Mouse (Mus musculus) embryonic facial prominence, embryonic 11.5 days (tissue): ENCODE measurements around the gene Rnf212b. TPM values are rescaled to one million over a fixed set of nuclear protein-coding genes. Genes with fewer than 3 reads are reported as not detected.

Experiments used
- ATAC-seq: fragments of 200-750 bp; cut with Nextera tagmentation; replicated peaks from 2 replicates; pipeline ENCODE4 v1.8.0; 2017; ENCODE audit warnings: low read depth; ENCODE audit not compliant: insufficient number of reproducible peaks, low FRiP score, low TSS enrichment
- DNase-seq: peaks from one replicate; pipeline ENCODE4 v3.0.0-alpha.2; 2015; ENCODE audit warnings: low spot score
- H3K27ac ChIP-seq: fragments of 300-500 bp; sonication (generic); replicated peaks from 2 replicates; pipeline ENCODE4 v1.5.1; 2014; ENCODE audit warnings: mild to moderate bottlenecking, low read depth, low read length, control low read depth
- H3K27me3 ChIP-seq: fragments of 300-500 bp; sonication (generic); 2 replicates; pipeline ENCODE4 v1.6.1; 2014; ENCODE audit warnings: mild to moderate bottlenecking, low read length, moderate library complexity, mixed read lengths; ENCODE audit not compliant: control insufficient read depth, insufficient read depth
- H3K36me3 ChIP-seq: fragments of 300-500 bp; sonication (generic); replicated peaks from 2 replicates; pipeline ENCODE4 v1.6.1; 2014; ENCODE audit warnings: low read depth, mild to moderate bottlenecking, low read length, moderate library complexity, mixed read lengths; ENCODE audit not compliant: control insufficient read depth, insufficient read depth
- H3K4me1 ChIP-seq: fragments of 300-500 bp; sonication (generic); 2 replicates; pipeline ENCODE4 v1.6.1; 2014; ENCODE audit warnings: low read length, mixed read lengths; ENCODE audit not compliant: control insufficient read depth, insufficient read depth
- H3K4me2 ChIP-seq: fragments of 300-500 bp; sonication (generic); 2 replicates; pipeline ENCODE4 v1.6.1; 2014; ENCODE audit warnings: low read depth, mild to moderate bottlenecking, control low read depth, low read length, moderate library complexity
- H3K4me3 ChIP-seq: fragments of 300-500 bp; sonication (generic); 2 replicates; pipeline ENCODE4 v1.5.1; 2014; ENCODE audit warnings: low read depth, low read length, control low read depth
- H3K9ac ChIP-seq: fragments of 300-500 bp; sonication (generic); replicated peaks from 2 replicates; pipeline ENCODE4 v1.6.1; 2014; ENCODE audit warnings: mild to moderate bottlenecking, control low read depth, low read length
- H3K9me3 ChIP-seq: fragments of 300-500 bp; sonication (generic); replicated peaks from 2 replicates; pipeline ENCODE4 v1.6.1; 2016; ENCODE audit warnings: mild to moderate bottlenecking, low read length, inconsistent platforms, mixed read lengths; ENCODE audit not compliant: control insufficient read depth
- WGBS: fragments of 180-500 bp; shearing (Covaris S2); extraction: QIAGEN DNeasy Blood & Tissue Kit; methylation state at CpG from one replicate; pipeline ENCODE4 v1.1.7; 2014; 5-methylcytosine and 5-hydroxymethylcytosine counted together
- polyA plus RNA-seq: library from polyadenylated mRNA; unstranded; fragments of >200 nt; fragmentation: Nextera tagmentation; extraction: Ambion mirVana; gene quantifications from 2 replicates; pipeline ENCODE4 v1.2.1, GENCODE M21; 2014

The Rnf212b gene
- polyA plus RNA-seq, 1 experiment from 2014 or later = not detected

DNA sequence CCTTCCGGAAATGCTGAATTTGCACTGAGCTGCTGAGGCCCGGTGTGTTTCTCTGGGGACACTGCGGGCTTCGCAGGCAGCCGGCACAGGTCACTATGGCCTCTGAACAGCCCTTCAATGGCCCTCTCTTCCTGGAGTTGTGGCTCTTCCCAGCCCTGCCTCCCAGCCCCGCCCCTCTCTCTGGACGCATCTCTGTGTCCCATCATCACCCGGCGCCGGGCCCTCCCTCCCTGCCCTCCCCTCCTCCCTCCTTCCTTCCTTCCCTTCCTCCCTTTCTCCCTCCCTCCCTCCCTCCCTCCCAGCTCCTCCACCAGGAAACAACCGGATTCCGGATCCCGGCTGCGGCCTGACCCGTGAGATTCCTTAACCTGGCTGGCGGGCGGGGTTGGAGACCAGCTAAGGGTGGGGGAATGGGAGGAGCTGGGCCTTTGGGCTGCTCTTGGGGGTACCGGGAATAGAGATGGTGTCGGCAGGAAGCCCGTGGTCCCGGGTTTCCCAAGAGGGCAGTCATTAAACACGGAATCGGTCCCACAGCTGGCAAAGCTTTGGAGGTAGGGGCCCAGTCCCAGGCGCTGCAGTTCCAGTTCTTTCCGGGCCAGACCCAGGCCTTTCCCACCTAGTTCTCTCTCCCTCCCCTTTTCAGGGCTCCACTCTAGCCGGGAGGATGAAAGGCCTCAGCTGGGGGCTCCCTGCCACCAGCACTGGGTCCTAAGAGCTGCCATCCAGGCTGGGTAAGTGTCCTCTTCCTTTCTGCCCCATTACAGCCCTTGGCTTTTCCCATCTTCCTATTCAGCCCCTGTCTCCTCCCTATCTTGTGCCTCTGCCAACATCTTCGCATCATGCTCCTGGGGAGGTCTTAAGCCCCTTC lies 69.4 kb downstream of the Rnf212b start, which contains the start of the genes Bcl2l2 and Gm20521:
Bcl2l2 (plus strand) TSS at position 224 of the 868 bp plus-strand sequence.
Gm20521 (plus strand) TSS at position 288 of the 868 bp plus-strand sequence.
- H3K9ac ChIP-seq = peak within 1 kb of the TSS; percentile 67
- H3K4me2 ChIP-seq = peak within 1 kb of the TSS; percentile 76
- DNase-seq (peak; percentile 90), ATAC-seq (peak; percentile 78)
- no peaks in the 10 kb centered on the region; the same call in 1 of the 2 replicates for H3K4me1 ChIP-seq
- peak within 1 kb of the TSS; percentile 80 for H3K27ac ChIP-seq
- peak within 1 kb of the TSS; percentile 57 for H3K4me3 ChIP-seq
- 0% methylated on average over 27 of the region's 27 CpGs for WGBS
- H3K36me3 ChIP-seq = no peaks in the 10 kb centered on the region
- H3K27me3 ChIP-seq = no peaks in the 10 kb centered on the region
- H3K9me3 ChIP-seq = no peaks in the 10 kb centered on the region

DNA sequence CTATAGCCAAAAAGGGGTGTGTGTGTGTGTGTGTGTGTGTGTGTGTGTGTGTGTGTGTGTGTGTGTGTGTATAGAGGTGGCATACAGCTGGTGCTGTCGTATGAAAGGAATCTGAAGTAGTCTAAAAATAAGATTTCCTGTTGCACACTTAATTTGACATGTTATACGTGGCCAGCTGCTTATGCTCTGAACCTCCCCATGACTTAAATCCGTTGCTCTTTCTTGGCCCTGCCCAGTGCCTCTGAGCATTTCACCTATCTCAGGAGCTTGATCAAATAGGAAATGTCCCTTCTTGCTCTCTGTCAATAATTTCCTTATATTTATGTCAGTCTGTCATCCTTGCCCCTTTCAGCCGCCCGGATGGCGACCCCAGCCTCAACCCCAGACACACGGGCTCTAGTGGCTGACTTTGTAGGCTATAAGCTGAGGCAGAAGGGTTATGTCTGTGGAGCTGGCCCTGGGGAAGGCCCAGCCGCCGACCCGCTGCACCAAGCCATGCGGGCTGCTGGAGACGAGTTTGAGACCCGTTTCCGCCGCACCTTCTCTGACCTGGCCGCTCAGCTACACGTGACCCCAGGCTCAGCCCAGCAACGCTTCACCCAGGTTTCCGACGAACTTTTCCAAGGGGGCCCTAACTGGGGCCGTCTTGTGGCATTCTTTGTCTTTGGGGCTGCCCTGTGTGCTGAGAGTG lies 70.2 kb downstream of the Rnf212b start:
- ATAC-seq = no peak
- H3K4me3 ChIP-seq = peak overlapping the region; percentile 57
- no peak for DNase-seq

GRCm38 (mm10) chr14:54885309-54885708 lies 71.4 kb downstream of the Rnf212b start:
- 93% methylated on average over 11 of the region's 11 CpGs for WGBS
- Histone ChIP-seq H3K4me2 (no peak overlapping the region), H3K27ac (no peak overlapping the region), H3K36me3 (no peaks in the 10 kb centered on the region), H3K4me1 (no peaks in the 10 kb centered on the region; the same call in 1 of the 2 replicates), H3K9me3 (no peaks in the 10 kb centered on the region), H3K27me3 (no peaks in the 10 kb centered on the region), H3K4me3 (no peak overlapping the region), H3K9ac (no peak overlapping the region)
- DNase-seq (no peak), ATAC-seq (no peak)

More for the DNA sequence above, 70.2 kb downstream of the Rnf212b start:
- Histone ChIP-seq H3K4me2 (peak overlapping the region; percentile 76), H3K9me3 (no peaks in the 10 kb centered on the region), H3K9ac (peak overlapping the region; percentile 67), H3K4me1 (no peaks in the 10 kb centered on the region; the same call in 1 of the 2 replicates), H3K36me3 (no peaks in the 10 kb centered on the region), H3K27me3 (no peaks in the 10 kb centered on the region), H3K27ac (peak overlapping the region; percentile 80; the same call in 1 of the 2 replicates)
- WGBS = 27% methylated on average over 21 of the region's 21 CpGs

DNA sequence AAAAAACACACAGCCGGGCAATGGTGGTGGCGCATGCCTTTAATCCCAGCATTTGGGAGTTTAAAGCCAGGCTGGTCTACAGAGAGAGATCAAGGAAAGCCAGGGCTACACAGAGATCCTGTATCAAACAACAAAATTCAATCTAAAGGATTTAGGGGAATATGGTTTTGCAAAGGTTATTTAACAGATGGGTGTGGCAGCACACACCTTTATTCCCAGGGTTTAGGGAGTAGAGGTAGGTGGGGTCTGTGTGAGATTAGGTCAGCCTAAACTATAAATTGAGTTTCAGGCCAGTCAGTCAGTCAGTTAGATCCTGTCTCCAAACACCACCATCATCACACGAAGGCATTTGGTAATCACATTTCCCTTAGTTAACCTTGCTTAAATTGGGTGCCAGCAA lies 78.3 kb downstream of the Rnf212b start, which contains the start of gene Pabpn1:
Pabpn1 (plus strand) TSS at position 301 of the 400 bp plus-strand sequence.
- DNase-seq (no peak), ATAC-seq (no peak)
- Histone ChIP-seq H3K27ac (peak within 1 kb of the TSS; percentile 41; the same call in 1 of the 2 replicates), H3K4me2 (peak within 1 kb of the TSS; percentile 39), H3K36me3 (peaks cover 5% of the 10 kb centered on the region), H3K4me3 (peak within 1 kb of the TSS; percentile 36), H3K4me1 (no peaks in the 10 kb centered on the region), H3K9ac (peak within 1 kb of the TSS; percentile 25; the same call in 1 of the 2 replicates), H3K27me3 (no peaks in the 10 kb centered on the region), H3K9me3 (no peaks in the 10 kb centered on the region)
- 92% methylated on average over 3 of the region's 3 CpGs for WGBS

- no peaks in the 10 kb centered on the region for H3K4me1 ChIP-seq
- H3K4me3 ChIP-seq = peak overlapping the region; percentile 97
- H3K9me3 ChIP-seq = no peaks in the 10 kb centered on the region
- peaks cover 6% of the 10 kb centered on the region for H3K36me3 ChIP-seq
- H3K9ac ChIP-seq = peak overlapping the region; percentile 100
- WGBS = under 1% methylated on average over 32 of the region's 38 CpGs
- ATAC-seq = peak; percentile 99
- peak overlapping the region; percentile 96 for H3K27ac ChIP-seq
- H3K27me3 ChIP-seq = no peaks in the 10 kb centered on the region
- peak overlapping the region; percentile 39 for H3K4me2 ChIP-seq
- DNase-seq = peak; percentile 99
These were observed 79.8 kb downstream of the Rnf212b start for GRCm38 (mm10) chr14:54893651-54894181.

GRCm38 (mm10) chr14:54894296-54895151 lies 80.6 kb downstream of the Rnf212b start:
- Histone ChIP-seq H3K4me2 (peak overlapping the region; percentile 59), H3K9me3 (no peaks in the 10 kb centered on the region), H3K4me3 (peak overlapping the region; percentile 97), H3K9ac (peak overlapping the region; percentile 100), H3K36me3 (peaks cover 6% of the 10 kb centered on the region), H3K27me3 (no peaks in the 10 kb centered on the region), H3K4me1 (no peaks in the 10 kb centered on the region), H3K27ac (peak overlapping the region; percentile 96)
- ATAC-seq = peak; percentile 58
- under 1% methylated on average over 42 of the region's 54 CpGs for WGBS
- DNase-seq = peak; percentile 48

DNA sequence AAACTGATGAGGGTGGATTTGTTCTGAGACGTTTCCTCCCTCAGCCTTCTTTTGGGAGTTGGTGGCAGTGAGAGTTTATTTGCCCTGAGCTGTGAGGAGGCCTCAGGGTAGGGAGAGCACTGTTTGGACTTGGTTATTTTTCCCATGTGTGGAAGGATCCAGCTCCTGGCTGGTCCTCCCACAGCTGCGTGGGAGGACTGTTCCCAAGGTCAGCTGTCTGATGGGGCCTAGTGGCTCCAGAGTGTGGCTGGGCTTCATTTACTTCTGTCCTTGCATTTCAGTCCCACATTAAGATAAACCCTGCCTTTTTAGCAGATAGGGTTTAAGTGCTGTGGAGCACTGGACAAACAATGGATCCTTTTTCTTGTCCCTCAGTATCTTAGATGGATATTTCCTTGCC lies 83.5 kb downstream of the Rnf212b start:
- Histone ChIP-seq H3K4me2 (no peak overlapping the region), H3K4me3 (no peak overlapping the region), H3K27ac (no peak overlapping the region), H3K4me1 (no peaks in the 10 kb centered on the region), H3K9me3 (no peaks in the 10 kb centered on the region), H3K36me3 (peaks cover 6% of the 10 kb centered on the region), H3K9ac (no peak overlapping the region), H3K27me3 (no peaks in the 10 kb centered on the region)
- no peak for ATAC-seq
- 54% methylated on average over 2 of the region's 2 CpGs for WGBS
- no peak for DNase-seq
